In the genomic region with DNA sequence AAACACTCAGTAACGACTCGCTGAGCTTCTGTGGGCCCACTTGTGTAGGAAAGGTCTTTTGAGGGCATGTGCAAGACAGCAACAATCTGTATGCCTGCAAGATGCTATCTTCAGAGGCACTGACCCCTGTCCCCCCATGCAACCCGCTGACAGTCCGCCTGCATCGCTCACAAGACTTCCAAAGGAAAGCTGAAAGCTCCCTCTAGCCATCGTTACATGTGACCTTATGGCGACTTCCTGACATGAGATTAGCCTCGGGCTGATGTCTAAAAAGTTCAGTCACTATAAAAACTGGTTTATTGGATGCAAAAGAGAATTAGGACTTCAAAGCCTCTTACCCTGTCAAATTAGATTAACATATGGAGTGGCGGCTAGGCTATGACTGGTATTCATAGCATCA, we compare ENCODE assay signal across 25 mouse cellular contexts.
DNase-seq lines count a peak whose midpoint lies in the region; ATAC-seq lines count a peak whose summit lies in the region.
"Had no signal": no experiment of that assay in that cellular context is flagged by ENCODE, and none has a peak within 500 bp of the region (broad histone marks: within the 10 kb centered on the region; RNA-seq: fewer than 3 reads in every experiment).

No protein-coding gene starts in this region.

- H3K9me3 ChIP-seq in forebrain, embryonic 11.5 days (ENCODE audit: control insufficient read depth, low read length): no peaks in the 10 kb centered on the region
- no peaks in the 10 kb centered on the region for H3K9me3 ChIP-seq in forebrain, embryonic 14.5 days (replicated peaks; ENCODE audit: control insufficient read depth, low read length)
- no peaks in the 10 kb centered on the region for H3K9me3 ChIP-seq in limb, embryonic 12.5 days
- H3K9me3 ChIP-seq in limb, embryonic 10.5 days (replicated peaks): no peaks in the 10 kb centered on the region
- H3K9me3 ChIP-seq in embryonic facial prominence, embryonic 13.5 days: no peaks in the 10 kb centered on the region
- H3K9me3 ChIP-seq: forebrain, embryonic 15.5 days; hindbrain, embryonic 15.5 days had no signal

- WGBS in forebrain, embryonic 11.5 days: 30% methylated on average over 9 of the region's 9 CpGs
- WGBS in forebrain, embryonic 14.5 days: 34% methylated on average over 9 of the region's 9 CpGs
- 16% methylated on average over 9 of the region's 9 CpGs for WGBS in limb, embryonic 12.5 days
- WGBS in limb, embryonic 10.5 days: 21% methylated on average over 9 of the region's 9 CpGs
- 22% methylated on average over 9 of the region's 9 CpGs for WGBS in embryonic facial prominence, embryonic 13.5 days

- no peak overlapping the region for H3K4me2 ChIP-seq in forebrain, embryonic 11.5 days (ENCODE audit: low read depth, low read length, severe bottlenecking)
- H3K4me2 ChIP-seq in forebrain, embryonic 14.5 days (ENCODE audit: low read length): no peak overlapping the region
- H3K4me2 ChIP-seq in limb, embryonic 12.5 days: peak overlapping the region; percentile 11; the same call in 1 of the 2 replicates
- H3K4me2 ChIP-seq in embryonic facial prominence, embryonic 13.5 days: peak overlapping the region; percentile 9; the same call in 1 of the 2 replicates
- H3K4me2 ChIP-seq: forebrain, embryonic 15.5 days; hindbrain, embryonic 15.5 days had no signal

- H3K27me3 ChIP-seq in forebrain, embryonic 11.5 days (ENCODE audit: control insufficient read depth, insufficient read depth, low read length): no peaks in the 10 kb centered on the region
- no peaks in the 10 kb centered on the region for H3K27me3 ChIP-seq in forebrain, embryonic 14.5 days (replicated peaks; ENCODE audit: control insufficient read depth, insufficient read depth, low read length)
- no peaks in the 10 kb centered on the region for H3K27me3 ChIP-seq in limb, embryonic 12.5 days
- no peaks in the 10 kb centered on the region for H3K27me3 ChIP-seq in limb, embryonic 10.5 days (ENCODE audit: low read depth, poor library complexity, severe bottlenecking)
- H3K27me3 ChIP-seq in embryonic facial prominence, embryonic 13.5 days: no peaks in the 10 kb centered on the region
- H3K27me3 ChIP-seq: forebrain, embryonic 15.5 days; hindbrain, embryonic 15.5 days had no signal

- H3K4me1 ChIP-seq in forebrain, embryonic 11.5 days (replicated peaks; ENCODE audit: control insufficient read depth, insufficient read depth, low read length): peaks cover 19% of the 10 kb centered on the region
- H3K4me1 ChIP-seq in forebrain, embryonic 14.5 days (ENCODE audit: control insufficient read depth, insufficient read depth, low read length): peaks cover 25% of the 10 kb centered on the region
- peaks cover 66% of the 10 kb centered on the region for H3K4me1 ChIP-seq in limb, embryonic 12.5 days (replicated peaks)
- peaks cover 70% of the 10 kb centered on the region for H3K4me1 ChIP-seq in limb, embryonic 10.5 days
- peaks cover 50% of the 10 kb centered on the region for H3K4me1 ChIP-seq in embryonic facial prominence, embryonic 13.5 days
- H3K4me1 ChIP-seq: hindbrain, embryonic 15.5 days had no signal

- H3K4me3 ChIP-seq in forebrain, embryonic 11.5 days (ENCODE audit: low read depth, low read length): no peak overlapping the region
- no peak overlapping the region for H3K4me3 ChIP-seq in forebrain, embryonic 14.5 days (ENCODE audit: low read depth, low read length)
- no peak overlapping the region for H3K4me3 ChIP-seq in limb, embryonic 12.5 days (replicated peaks)
- H3K4me3 ChIP-seq in limb, embryonic 10.5 days: no peak overlapping the region
- no peak overlapping the region for H3K4me3 ChIP-seq in embryonic facial prominence, embryonic 13.5 days
- H3K4me3 ChIP-seq: forebrain, embryonic 15.5 days; heart, adult 2 months; hindbrain, embryonic 15.5 days; left cerebral cortex, adult 2 months had no signal

- no peak overlapping the region for H3K9ac ChIP-seq in forebrain, embryonic 11.5 days (ENCODE audit: low read length)
- no peak overlapping the region for H3K9ac ChIP-seq in forebrain, embryonic 14.5 days (ENCODE audit: low read length)
- H3K9ac ChIP-seq in limb, embryonic 12.5 days (replicated peaks): no peak overlapping the region
- H3K9ac ChIP-seq in embryonic facial prominence, embryonic 13.5 days: no peak overlapping the region
- H3K9ac ChIP-seq: forebrain, embryonic 15.5 days; hindbrain, embryonic 15.5 days; liver, postnatal 0 days had no signal

- no peak for ATAC-seq in forebrain, embryonic 11.5 days (replicated peaks; ENCODE audit: low FRiP score)
- ATAC-seq in forebrain, embryonic 14.5 days: no peak
- no peak for ATAC-seq in limb, embryonic 12.5 days (ENCODE audit: insufficient number of reproducible peaks, insufficient read depth, low FRiP score, low TSS enrichment, low read depth)
- no peak for ATAC-seq in embryonic facial prominence, embryonic 13.5 days (ENCODE audit: insufficient number of reproducible peaks, insufficient read depth, low FRiP score, low TSS enrichment, low read depth)
- ATAC-seq: CD4-positive, CD25-positive, alpha-beta regulatory T cell, adult 4 months; forebrain, embryonic 15.5 days; liver, postnatal 0 days; midbrain, embryonic 16.5 days had no signal

- peak overlapping the region; percentile 12; the same call in 1 of the 2 replicates for H3K27ac ChIP-seq in forebrain, embryonic 11.5 days (ENCODE audit: low read depth, low read length)
- no peak overlapping the region; the same call in 1 of the 2 replicates for H3K27ac ChIP-seq in forebrain, embryonic 14.5 days (ENCODE audit: low read depth, low read length)
- peak overlapping the region; percentile 57; the same call in 1 of the 2 replicates for H3K27ac ChIP-seq in limb, embryonic 12.5 days
- no peak overlapping the region for H3K27ac ChIP-seq in limb, embryonic 10.5 days
- H3K27ac ChIP-seq in embryonic facial prominence, embryonic 13.5 days: no peak overlapping the region
- H3K27ac ChIP-seq: forebrain, embryonic 15.5 days; heart, adult 2 months; hindbrain, embryonic 15.5 days; left cerebral cortex, adult 2 months had no signal

- no peaks in the 10 kb centered on the region for H3K36me3 ChIP-seq in forebrain, embryonic 11.5 days (ENCODE audit: control insufficient read depth, insufficient read depth, low read length)
- H3K36me3 ChIP-seq in forebrain, embryonic 14.5 days (ENCODE audit: control insufficient read depth, insufficient read depth, low read length): no peaks in the 10 kb centered on the region
- peaks cover 32% of the 10 kb centered on the region for H3K36me3 ChIP-seq in limb, embryonic 12.5 days
- peaks cover 79% of the 10 kb centered on the region for H3K36me3 ChIP-seq in limb, embryonic 10.5 days
- H3K36me3 ChIP-seq in embryonic facial prominence, embryonic 13.5 days: peaks cover 11% of the 10 kb centered on the region
- H3K36me3 ChIP-seq: forebrain, embryonic 15.5 days; hindbrain, embryonic 15.5 days had no signal

- DNase-seq in forebrain, embryonic 11.5 days (ENCODE audit: low spot score): no peak
- no peak for DNase-seq in forebrain, embryonic 14.5 days (ENCODE audit: low spot score)
- DNase-seq in limb, embryonic 10.5 days (ENCODE audit: low spot score): no peak
- peak; percentile 67 for DNase-seq in embryo, embryonic 10.5 days (ENCODE audit: low spot score)
- no peak for DNase-seq in ovary, postnatal 10 days (ENCODE audit: low spot score)
- DNase-seq in layer of hippocampus, postnatal 14 days (ENCODE audit: low spot score in 2 of 2): no peak
- DNase-seq: adrenal gland, postnatal 25 days; cerebellum, adult 8-10 months; cerebellum, postnatal 36 days; gastrocnemius, postnatal 14 days; heart, adult 2 months; kidney, adult 8-10 months; kidney, postnatal 4 days; left cerebral cortex, postnatal 4 days; liver, postnatal 0 days; lung, postnatal 10 days; thymus, adult 18-20 months; thymus, postnatal 4 days had no signal

Comparison
In these comparisons a context has a peak if more than half of its experiments do, and no peak if none do; other contexts are left out.
1. H3K27ac ChIP-seq: peak in forebrain, embryonic 11.5 days (single experiment) and limb, embryonic 12.5 days (single experiment); none in forebrain, embryonic 14.5 days (single experiment), limb, embryonic 10.5 days (single experiment) and embryonic facial prominence, embryonic 13.5 days (single experiment).
2. H3K4me2 ChIP-seq: peak in limb, embryonic 12.5 days (single experiment) and embryonic facial prominence, embryonic 13.5 days (single experiment); none in forebrain, embryonic 11.5 days (single experiment) and forebrain, embryonic 14.5 days (single experiment).